Mouse (Mus musculus) cerebellum, postnatal 14 days (tissue): ENCODE measurements around the gene Jmjd8.

ENCODE experiments used
- DNase-seq, 2 experiments: peaks; one replicate each; pipeline ENCODE4 v3.0.0; 2021; ENCODE audit warnings: mixed read lengths in 2 of 2

Jmjd8 gene

DNA sequence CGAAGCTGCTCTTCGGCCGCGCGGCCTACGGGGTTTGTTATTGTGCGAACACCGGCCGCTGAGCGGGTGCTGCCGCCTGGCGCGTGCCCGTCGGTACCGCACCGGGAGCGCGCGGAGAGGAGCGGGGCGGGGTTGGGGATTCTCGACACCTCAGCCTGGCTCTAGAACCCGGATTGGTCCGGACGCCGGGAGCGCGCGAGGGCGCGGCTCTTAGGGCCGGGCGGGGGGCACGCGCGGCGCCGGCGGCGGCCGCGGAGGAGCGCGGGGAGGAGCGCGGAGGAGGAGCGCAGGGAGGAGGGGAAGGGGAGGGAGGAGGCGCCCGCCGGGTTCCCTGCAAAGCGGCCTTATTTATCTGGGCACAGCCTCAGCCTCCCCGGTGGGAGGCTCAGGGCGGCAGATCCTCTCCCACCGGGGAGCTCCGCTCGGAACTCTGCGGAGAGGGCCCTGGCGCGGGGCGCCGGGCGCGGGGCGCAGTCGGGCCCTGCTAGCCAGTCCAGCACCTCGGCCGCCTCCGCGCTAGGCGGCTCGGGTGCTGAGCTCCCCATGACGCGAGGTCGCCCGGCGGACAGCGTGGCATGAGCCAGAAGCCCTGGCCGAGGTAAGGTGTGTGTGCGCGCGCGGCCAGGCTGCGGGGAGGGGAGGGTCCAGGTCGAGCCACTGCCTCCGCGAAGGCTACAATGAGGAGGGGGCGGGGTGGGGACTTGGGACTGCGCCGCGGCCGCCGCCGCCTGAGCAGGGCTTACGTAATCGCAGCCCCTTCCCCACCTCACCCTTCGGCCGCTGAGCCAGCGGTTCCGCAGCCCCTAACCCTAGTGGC is 19.7 kb upstream of the Jmjd8 start, which contains the start of gene Fbxl16:
Gene Fbxl16, plus strand, starts transcription at position 297 of the 817 bp plus-strand sequence.
- peak; percentile 96 to 97 for DNase-seq

DNA sequence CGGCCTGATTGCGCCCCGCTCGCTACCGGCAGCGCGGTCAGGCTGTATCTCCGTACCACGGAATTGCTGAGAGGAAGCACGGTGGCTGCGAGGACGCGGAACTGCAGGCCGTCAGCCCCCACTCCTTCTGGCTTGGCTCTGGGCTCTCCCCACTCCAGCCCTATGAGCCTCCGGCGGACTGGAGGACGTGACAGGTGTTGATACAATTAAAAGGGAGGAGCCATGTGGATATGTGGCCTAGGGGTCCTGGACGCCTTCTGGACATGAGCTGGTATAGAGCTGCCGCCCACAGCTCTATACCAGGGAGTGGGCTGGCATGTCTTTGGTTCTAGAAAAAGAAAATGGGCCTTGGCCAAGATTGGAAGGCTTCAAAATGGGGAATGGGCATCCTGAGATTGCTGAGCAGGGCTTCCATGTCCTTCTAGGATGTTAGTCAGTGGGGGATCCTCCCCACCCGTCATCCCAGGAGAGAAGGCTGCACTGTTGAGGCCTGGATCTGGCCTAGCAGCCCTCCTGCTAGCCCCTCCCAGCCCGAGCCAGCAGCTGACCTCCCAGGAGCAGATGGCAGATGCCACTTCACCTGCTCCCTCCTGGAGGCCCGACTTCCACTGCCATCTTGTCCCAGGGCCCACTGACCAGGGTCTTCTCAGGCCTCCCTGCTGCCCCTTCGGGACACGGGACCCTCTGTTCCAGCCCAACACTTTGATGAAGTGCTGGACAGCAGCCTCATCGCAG is 18.9 kb upstream of the Jmjd8 start:
- peak; percentile 78 to 80 for DNase-seq

DNA sequence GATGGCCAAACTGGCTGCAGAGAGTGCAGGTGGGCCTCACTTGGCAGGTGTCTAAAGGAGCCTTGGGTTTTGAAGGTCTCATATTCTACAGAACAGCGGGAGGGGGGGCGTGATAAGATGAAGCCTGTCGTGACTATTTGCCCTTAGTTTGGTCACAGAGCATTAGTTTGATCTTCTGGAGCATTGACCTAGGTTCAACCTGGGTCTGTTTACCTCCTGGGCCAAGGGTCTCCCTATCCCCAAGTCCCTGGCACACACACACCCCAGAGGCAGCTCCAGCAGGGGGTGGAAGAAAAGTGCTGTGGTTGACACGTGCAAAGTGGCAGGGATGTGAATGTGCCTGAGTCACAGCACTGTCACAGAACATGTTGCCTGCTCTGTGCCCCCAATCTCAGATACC is 17.8 kb upstream of the Jmjd8 start:
- DNase-seq: no peak

DNA sequence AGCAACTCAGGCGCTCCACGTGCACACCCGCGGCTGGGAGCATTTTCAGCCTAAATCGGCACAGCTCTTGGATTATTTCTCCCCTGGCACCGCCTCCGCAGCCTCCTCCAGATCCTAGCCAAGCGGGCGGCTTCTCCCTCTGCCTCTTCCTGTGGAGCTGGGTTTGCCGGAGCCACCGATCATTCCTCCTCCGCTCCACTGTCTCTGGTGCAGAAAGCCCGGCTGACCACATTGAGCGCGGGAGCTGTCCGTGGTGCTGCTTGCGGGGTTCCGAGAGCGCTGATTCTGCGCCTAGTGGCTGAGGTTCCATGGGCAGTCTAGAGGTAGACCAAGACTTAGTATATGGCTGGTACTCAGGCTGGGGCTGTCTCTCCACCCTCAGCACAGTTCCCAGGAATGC is 15.2 kb upstream of the Jmjd8 start:
- DNase-seq: peak; percentile 67 to 78

DNA sequence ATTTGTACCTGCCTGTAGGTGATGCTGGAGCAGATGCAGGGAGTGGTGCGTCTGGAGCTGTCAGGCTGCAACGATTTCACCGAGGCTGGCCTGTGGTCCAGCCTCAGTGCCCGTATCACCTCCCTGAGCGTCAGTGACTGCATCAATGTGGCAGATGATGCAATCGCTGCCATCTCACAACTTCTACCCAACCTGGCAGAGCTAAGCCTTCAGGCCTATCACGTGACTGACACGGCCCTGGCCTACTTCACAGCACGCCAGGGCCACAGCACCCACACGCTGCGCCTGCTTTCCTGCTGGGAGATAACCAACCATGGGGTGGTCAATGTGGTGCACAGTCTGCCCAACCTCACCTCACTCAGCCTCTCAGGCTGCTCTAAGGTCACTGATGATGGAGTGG is 11.0 kb upstream of the Jmjd8 start:
- DNase-seq: no peak

DNA sequence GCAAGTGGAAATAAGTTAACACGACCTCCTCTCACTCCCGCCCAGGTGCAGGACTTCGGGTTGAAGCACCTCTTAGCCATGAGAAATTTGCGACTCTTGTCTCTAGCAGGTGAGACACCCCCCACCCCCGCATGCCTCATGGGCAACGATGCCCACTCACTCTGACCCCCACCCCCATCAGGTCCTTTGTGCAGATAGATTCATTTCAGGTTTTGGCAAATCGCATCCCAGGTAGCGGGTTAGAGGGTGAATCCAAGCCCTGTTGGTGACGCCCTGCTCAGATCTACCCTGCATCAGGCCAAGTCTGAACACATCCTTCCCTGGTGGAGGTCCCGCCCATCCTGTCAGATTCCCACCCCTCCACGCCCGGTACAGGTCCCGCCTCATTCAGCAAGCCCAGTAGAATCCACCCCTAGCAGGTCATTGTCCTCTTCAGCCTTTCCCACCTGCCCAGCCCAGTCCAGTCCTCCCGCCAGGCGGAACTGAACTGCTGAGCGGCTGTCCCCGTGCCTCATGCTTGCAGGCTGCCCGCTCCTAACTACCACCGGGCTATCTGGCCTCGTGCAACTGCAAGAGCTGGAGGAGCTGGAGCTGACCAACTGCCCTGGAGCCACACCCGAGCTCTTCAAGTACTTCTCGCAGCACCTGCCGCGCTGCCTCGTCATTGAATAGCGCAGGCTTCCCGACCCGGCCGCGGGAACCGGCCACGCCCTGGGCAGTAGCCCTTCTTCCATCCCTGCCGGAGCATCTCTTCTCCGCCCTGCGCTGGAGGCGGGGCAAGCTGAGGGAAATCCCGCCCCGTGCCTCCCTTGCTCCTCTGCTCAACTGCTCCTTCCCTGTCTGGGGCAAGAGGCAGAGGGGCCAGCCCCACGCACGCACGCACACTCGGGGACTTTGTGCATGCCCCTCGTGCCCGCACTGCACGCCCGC is 9.6 kb upstream of the Jmjd8 start:
- no peak for DNase-seq

DNA sequence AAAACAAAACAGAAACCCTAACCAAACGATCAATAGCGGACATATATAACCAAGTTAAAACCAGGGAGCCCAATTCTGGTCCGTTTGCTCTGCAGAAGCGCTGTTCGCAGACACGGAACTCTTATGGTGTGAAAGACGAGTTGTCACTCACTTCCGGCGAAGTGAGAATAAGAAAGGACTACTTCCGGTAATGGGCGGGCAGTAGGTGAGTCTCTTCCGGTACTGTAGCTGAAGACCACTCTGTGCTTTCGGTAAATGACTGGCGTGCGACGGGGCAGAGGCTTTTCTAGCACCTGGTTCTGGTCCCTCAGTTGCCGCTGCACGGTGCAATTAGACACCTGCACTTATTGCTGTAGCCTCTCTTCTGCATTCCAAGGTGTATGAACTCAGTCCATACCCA is 5.2 kb upstream of the Jmjd8 start, which contains the start of gene Wdr24:
Gene Wdr24, plus strand, starts transcription at position 176 of the 400 bp plus-strand sequence.
- peak; percentile 85 to 89 for DNase-seq

DNA sequence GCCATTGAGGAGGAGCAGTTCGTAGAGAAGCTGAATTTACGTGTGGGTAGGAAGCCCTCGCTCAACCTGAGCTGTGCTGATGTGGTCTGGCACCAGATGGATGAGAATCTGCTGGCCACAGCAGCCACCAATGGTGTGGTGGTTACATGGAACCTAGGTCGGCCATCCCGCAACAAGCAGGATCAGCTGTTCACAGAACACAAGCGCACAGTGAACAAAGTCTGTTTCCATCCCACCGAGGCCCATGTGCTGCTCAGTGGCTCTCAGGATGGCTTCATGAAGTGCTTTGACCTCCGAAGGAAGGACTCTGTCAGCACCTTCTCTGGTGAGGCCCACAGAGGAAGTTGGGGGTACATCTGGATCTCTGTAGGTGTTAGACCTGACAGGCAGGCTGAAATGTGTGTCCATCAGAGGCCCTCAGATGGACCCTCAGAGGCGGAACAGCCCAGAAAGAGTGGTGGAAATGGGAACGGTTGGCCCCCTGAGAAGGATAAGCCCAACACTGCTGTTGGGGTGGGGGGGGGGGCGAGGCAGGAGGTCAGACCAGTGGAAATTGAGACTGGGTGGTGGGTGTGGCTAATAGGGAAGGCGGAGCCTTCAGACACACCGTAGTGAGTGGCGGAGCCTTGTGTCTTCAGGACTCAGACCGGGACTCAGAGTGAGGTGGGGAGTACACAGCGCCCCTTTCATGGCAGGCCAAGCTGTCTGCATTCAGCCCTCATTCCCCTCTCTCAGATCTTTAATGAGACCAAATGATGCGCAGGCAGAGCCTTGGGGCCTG is 4.1 kb upstream of the Jmjd8 start:
- no peak for DNase-seq

DNA sequence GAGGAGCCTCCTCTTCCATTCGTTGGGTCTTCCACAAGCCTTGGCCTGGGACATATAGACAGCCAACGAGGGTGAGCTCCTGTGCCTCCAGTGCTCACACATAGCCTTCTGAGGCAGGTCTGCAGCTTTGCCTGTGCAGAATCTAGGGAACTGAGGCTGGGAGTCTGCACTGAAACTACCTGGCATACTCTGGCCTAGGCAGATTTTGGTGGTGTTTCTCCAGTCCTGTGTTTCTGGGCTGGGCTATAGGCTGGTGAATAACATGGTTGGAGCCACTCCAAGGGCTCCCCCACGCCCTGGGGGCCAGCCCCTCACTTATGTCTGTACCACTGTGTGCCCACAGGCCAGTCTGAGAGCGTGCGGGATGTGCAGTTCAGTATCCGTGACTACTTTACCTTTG is 3.4 kb upstream of the Jmjd8 start:
- no peak for DNase-seq

DNA sequence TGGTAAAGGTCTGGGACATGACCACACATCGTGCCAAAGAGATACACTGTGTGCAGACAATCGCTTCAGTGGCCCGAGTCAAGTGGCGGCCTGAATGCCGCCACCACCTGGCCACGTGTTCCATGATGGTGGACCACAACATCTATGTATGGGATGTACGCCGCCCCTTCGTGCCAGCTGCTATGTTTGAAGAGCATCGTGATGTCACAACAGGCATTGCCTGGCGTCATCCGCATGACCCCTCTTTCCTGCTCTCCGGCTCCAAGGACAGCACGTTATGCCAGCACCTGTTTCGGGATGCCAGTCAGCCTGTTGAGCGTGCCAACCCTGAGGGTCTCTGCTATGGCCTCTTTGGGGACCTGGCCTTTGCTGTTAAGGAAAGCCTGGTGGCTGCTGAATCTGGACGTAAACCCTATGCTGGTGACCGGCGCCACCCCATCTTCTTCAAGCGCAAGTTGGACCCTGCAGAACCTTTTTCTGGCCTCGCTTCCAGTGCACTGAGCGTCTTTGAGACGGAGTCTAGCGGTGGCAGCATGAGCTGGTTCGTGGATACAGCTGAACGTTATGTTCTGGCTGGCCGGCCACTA is 2.6 kb upstream of the Jmjd8 start:
- peak in 1 of 2 experiments; percentile 10 for DNase-seq

DNA sequence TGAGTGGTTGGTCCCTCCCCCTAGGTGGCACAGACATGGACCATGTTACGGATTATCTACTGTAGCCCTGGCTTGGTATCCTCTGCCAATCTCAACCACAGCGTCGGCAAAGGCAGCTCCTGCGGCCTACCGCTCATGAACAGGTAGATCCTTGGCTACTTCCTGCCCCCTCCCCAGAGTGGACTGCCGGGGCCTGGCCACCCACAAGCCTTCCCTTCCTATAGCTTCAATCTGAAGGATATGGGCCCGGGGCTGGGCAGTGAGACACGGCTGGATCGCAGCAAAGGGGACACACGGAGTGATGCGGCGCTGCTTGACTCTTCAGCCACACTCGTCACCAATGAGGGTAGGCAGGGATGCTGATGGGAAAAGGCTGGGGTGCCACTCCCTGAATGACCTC is 1.7 kb upstream of the Jmjd8 start:
- DNase-seq: no peak

DNA sequence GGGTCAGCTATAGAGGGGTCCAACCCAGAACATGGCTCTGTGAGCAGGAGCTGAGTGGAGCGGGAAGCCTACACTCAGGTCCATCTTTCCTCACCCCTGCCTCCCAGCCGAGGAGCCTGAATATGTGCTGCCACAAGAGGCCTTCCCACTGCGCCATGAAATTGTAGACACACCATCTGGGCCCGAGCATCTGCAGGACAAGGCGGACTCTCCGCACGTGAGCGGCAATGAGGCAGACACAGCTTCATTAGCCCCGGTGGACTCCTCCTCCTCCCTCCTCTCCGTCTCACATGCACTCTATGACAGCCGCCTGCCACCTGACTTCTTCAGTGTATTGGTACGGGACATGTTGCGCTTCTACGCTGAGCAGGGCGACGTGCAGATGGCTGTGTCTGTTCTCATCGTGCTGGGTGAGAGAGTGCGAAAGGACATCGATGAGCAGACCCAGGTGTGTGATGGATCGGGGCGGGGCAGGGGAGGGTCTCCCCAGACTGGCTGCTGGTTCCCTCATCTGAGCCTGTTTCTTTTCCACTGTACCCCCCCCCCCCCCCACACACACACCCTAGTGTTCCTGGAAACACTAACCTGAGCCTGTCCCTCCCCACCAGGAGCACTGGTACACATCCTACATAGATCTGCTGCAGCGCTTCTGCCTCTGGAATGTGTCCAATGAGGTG is 983 bp upstream of the Jmjd8 start:
- no peak for DNase-seq

DNA sequence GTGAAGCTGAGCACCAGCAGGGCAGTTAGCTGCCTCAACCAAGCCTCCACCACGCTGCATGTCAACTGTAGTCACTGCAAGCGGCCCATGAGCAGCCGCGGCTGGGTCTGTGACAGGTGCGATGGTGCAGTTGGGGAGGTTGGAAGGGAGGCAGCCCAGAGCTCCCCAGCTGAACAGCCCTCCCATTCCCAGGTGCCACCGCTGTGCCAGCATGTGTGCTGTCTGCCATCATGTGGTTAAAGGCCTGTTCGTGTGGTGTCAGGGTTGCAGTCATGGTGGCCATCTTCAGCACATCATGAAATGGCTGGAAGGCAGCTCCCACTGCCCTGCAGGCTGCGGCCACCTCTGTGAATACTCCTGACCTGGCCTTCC is 458 bp upstream of the Jmjd8 start:
- no peak for DNase-seq

DNA sequence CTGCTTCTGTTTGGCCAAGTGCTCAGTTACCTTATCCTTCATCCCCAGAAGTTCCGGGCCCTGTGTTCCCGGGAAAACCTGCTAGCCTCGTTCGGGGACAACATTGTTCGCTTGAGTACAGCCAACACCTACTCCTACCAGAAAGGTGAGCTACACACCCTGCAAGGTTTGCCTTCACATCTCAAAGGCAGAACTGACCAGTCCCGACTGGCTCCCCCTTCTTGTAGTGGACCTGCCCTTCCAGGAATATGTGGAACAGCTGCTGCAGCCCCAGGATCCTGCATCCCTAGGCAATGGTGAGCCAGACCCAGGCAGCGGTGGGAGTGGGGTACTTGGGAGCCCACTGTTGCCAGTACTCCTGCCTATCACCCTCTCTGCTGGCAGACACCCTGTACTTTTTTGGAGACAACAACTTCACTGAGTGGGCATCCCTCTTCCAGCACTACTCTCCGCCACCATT is 921 bp downstream of the Jmjd8 start:
- DNase-seq: no peak

DNA sequence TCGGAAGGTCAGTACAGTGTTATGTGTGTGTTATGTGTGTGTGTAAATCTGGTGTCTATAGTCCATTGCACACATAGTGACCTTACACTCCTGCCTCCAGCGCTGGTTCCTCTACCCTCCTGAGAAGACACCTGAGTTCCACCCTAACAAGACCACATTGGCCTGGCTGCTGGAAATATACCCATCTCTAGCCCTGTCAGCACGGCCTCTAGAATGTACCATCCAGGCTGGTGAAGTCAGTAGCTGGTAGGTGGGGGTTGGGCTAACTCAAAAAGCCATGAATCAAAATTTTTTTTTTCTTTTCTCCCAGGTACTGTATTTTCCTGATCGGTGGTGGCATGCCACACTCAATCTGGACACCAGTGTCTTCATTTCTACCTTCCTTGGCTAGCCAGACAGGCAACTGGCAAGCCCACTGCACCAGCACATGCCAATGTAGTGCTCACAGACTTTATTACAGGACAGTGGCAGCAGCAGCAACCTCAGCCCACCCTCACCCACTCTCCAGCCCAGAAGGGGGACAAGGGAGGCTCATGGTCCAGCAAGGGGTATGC is 1.6 kb downstream of the Jmjd8 start:
- no peak for DNase-seq

DNA sequence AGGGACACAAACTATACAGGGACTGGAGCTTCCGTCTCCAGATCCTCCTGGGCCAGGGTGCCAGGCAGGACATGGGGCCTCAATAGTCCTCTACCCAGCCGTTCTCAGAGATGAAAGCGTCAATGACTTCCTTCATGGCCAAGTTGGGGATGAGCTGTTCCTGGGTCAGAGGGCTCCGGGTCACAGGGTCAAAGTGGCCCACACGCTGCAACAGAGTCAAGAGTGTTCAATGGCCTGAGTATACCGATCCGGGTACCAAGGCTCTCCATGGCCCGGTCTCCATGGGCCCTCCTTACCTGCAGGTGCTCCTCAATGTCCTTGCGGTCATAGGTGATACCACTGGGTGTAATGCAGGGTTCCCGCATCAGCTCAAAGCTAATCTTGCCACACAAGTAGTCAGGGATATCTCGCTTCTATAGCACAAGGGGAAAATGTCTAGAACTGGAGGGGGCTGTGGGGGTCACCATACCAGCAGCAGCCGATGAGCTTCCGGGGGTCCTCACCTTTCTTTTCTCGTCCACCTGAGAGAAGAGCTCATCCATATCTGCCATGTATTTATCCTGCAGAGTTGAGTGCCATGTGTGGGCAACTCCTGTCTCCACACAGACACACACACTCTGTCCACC is 2.3 kb downstream of the Jmjd8 start:
- DNase-seq: no peak

DNA sequence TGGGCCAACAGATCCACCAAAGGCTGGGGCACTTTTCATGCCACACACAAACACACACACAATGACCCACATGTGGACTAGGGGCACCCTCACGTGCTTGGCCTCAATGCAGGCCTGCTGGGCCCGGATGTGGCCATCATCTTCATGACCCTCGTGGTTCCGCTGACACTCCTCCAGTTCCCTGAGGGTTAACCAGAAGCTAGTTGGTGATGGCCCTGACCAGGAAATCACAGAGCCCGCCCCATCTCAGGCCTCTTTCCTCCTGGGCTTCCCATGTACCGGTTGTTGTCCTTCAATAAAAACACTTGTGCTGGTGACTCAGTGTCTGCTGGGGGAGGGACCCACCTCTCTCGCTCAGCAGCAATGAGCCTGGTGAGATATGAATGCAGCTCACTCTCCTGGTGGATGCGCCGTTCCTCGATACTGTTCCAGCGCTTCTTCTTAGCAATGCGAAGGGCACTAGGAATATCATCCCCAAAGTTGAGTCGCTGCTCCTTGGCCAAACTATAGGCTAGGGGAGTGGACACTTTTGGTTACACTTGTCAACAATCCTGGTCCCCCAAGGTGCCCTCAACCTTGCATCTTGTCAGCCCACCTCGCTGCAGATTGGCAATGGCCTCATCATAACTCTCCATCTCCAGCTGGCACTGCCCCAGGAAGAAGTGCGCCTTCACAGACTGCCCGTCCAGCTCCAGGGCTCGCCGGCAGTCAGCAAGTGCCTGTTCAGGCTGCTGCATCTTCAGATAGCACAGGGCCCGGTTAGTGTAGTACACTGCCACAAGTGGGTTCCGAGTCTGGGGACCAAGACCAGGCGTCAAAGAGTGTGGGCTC is 3.0 kb downstream of the Jmjd8 start:
- peak; percentile 67 to 77 for DNase-seq

DNA sequence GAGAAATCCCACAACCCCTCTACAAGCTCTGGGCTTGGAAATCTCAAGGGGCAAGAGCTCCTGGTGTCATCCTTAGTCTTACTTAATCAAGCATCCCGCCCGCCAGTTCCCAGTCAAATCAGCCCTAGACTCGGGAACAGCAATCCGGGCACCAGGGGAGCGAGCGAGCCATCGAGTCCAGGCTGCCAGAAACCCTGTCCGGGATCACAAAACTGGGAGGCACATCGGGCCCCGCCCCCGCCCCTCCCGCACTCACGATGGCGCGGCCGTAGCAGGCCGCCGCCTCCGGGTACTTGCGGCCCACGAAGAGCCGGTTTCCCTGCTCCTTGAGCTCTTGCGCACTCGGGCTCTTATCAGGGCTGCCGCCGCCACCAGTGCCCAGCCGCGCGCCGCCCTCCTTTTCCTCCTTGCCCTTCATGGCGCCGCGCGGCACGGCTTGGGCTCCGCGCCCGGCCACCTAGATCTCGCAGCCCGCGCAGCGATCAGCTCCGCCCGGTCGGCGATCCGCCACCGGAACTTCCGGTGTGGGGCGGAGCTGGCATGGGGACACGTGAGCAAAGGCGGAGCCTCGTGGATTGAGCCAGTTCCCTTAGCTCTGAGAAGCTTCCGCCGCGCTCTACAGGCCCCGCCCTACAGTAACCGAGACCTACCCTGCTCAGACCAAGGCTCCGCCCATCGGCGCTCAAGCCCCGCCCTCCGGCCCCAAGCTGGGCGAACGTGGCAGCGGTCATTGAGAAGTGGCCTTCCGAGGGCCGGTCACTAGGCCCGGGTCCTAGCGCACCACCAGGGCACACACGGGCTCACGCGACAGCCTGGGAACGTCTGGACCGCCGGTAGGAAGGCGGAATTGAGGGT is 4.0 kb downstream of the Jmjd8 start:
- peak; percentile 99 to 100 for DNase-seq
